Mouse (Mus musculus): ENCODE data around the gene Tjap1.

Gene Tjap1

DNA sequence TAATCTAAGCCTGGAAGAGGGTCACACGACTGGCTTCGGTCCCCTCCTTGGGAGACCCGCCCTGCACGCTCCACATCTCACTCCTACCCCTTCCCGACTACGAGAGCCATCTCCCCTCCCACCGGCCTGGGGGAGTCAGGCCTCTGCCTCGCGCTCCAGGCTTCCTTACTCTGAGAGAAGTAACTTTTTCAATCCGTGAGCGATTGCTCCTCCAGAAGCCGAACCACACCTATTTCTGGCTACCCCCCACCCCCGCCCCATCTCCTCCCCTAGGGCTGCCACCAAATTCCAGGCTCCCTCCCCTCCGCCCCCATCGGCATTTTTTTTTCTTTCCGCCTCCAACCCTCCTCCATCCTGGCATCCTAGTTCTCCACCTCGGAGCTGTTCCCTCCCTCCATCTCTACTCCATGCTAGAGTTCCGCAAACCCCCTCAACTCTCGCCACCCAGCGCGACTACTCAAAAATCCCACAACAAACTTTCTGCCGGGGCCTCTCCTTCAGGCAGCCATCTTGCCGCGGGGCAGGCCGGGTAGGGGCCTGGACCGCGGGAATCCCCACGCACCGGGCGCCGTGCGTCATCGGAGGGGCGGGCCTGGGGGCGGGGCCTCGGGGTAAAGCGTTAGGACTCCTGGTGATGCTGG is at the start of gene Tjap1:
TSS of gene Tjap1 (minus strand) at position 544 of the 641 bp plus-strand sequence.
- DNase-seq (ENCODE audit: low spot score), result peak; percentile 82

GRCm38 (mm10) chr17:46328723-46329122 is 45.9 kb upstream of the Tjap1 start:
- no peak for DNase-seq (ENCODE audit: low spot score)

DNA sequence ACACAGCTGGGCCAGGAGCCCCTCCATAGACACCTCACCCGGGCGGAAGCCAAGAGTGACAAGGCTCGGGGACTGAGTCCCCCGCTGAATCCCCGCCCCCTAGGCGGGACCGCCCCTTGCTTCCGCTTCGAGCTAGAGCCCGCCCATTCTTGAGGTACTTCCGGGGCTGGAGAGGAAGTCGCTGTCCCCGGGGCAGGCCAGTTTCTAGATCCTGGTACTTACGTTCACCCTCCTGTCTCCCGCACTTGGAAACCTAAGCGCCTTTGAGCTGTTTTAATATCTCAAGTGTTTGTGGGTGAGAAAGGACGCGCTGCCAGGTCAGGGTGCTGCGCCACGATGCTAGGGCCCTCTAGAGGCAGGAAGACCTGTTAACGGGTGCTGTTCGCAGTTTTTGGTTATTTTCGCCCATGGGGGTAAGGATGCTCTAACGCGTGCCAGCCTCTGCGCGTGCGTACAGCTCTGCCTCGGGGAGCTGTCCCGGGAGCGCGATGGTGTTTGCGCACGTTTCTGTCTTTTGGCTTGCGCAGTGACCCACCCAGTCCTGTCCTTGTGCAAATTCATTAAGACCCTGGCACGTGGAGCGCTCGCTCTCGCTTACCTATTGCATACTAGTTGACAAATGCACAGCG is 45.2 kb upstream of the Tjap1 start, which contains the start of gene Abcc10:
TSS of gene Abcc10 (minus strand) at position 447 of the 629 bp plus-strand sequence.
- peak; percentile 96 for DNase-seq (ENCODE audit: low spot score)

DNA sequence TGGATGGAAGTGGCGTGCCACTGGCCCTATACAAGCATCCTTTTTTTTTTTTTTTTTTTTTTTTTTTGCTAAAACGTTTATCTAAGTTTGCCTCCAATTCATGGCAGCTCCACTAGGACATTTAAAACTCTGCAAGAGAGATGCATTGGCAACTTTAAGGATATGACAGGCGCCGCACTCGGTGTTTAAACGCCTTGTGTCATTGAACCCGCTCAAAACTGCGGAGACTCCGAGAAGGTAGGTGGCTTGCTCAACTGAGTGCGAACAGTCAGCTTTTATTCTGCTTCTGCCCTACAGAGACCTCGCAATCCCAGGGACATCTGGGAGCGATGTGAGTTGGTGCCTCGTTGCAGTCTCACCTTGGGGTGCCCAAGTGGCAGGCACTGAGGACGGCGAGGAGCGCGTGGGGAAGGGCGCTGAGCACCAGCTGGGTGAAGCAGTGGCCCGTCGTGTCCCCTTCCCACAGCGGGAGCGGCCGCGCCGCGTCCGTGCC is 44.6 kb upstream of the Tjap1 start:
- peak; percentile 38 for DNase-seq (ENCODE audit: low spot score)

- no peak for DNase-seq (ENCODE audit: low spot score)
Measured at GRCm38 (mm10) chr17:46322046-46322823, 39.4 kb upstream of the Tjap1 start.

GRCm38 (mm10) chr17:46320492-46320891 is 37.7 kb upstream of the Tjap1 start:
- no peak for DNase-seq (ENCODE audit: low spot score)

- no peak for DNase-seq (ENCODE audit: low spot score)
Measured at GRCm38 (mm10) chr17:46315813-46316212, 33.0 kb upstream of the Tjap1 start.

DNA sequence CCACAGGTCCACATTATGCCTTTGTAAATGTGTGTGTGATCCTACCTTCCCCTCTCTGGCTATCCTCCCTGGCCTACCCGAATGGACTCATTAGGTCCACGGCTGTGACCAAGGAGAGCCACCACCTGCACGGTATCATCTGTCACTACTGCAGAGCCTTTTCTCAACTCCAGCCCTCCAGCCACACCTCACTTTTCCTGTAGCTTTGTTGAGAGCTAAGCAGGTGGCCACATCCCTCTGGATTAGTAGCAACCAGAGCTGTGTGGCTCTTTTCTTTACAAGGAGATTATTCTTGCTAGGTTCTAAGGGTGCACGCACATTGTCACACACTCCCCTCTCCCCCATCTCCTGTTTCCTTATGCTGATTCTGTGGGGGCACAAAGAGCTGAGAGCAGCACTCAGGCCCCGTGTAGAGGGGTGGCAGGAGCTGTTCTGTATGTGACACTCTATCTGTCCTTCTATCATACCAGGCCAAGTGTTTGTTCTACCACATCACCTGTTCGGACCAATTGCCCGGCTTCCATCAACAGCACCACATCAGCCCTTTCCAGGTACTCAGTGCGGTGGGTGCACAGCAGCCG is 30.4 kb upstream of the Tjap1 start:
- no peak for DNase-seq (ENCODE audit: low spot score)

DNA sequence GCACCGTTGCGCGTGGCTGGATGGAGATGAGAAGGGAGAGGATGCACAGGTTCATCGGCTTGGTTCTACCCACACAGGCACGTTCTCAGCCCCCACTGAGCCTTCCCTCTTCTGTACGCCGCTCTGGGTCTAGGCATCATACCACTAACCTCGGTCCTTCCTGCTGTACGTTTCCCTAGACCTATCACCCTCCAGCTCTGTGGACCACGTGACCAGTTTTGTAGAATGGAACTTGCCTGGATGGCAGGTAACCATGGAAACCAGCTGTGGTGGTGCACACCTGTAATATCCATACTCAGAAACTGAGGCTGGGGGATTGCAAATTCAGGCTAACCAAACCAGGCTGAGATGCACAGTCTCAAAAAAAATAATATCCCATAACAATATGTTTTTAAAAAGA is 27.7 kb upstream of the Tjap1 start:
- DNase-seq (ENCODE audit: low spot score), result no peak

DNA sequence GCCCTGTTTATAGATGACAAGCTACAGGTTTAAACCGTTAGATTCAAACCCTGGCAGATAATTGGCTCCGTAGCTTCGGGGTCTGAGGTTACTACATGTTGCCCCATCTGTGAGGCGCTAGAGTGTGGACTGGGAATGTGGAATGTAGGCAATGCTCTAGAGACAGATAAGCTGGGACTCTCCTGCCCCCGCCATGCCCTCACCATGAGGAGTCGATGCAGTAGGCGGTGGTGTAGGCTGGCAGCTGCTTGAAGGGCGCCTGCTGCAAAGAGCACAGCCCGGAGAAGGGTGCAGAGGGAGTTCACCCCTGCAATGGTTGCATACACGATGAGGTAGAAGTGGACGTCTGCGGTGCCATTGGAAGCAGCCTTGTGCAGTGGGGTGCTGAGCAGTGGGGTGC is 27.0 kb upstream of the Tjap1 start:
- no peak for DNase-seq (ENCODE audit: low spot score)

DNA sequence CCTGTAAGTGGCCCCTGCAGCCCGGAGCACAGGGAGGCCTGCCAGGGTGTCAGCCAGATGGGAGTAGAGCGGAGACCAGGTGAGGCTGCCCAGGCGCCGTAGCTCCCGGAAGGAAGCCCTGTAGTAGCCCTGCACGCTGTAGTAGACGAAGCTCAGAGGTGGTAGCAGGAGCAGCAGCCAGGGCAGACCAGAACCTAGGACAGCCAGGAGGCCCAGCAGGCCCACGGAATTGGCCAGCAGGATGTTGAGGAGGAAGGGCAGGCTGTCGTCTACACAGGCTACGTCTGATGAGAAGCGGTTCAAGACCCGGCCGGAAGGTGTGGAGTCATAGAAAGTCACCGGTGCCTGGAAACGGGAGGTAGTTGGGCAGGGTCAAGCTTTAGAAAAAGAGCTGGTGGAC is 24.1 kb upstream of the Tjap1 start:
- DNase-seq (ENCODE audit: low spot score), result no peak

- DNase-seq (ENCODE audit: low spot score), result no peak
Measured at GRCm38 (mm10) chr17:46304184-46304583, 21.4 kb upstream of the Tjap1 start.

GRCm38 (mm10) chr17:46301892-46302291 is 19.1 kb upstream of the Tjap1 start:
- DNase-seq (ENCODE audit: low spot score), result no peak

- peak; percentile 97 for DNase-seq (ENCODE audit: low spot score)
Measured at GRCm38 (mm10) chr17:46298220-46298913, 15.5 kb upstream of the Tjap1 start.

GRCm38 (mm10) chr17:46297364-46298219 is 14.8 kb upstream of the Tjap1 start, which contains the start of gene Dlk2:
TSS of gene Dlk2 (plus strand) at chr17:46297421.
- DNase-seq (ENCODE audit: low spot score), result peak; percentile 48

- DNase-seq (ENCODE audit: low spot score), result no peak
Measured at GRCm38 (mm10) chr17:46297028-46297363, 14.2 kb upstream of the Tjap1 start.

GRCm38 (mm10) chr17:46296601-46297000 is 13.8 kb upstream of the Tjap1 start:
- no peak for DNase-seq (ENCODE audit: low spot score)

GRCm38 (mm10) chr17:46287678-46288095 is 4.9 kb upstream of the Tjap1 start:
- no peak for DNase-seq (ENCODE audit: low spot score)

- no peak for DNase-seq (ENCODE audit: low spot score)
Measured at GRCm38 (mm10) chr17:46285407-46285806, 2.6 kb upstream of the Tjap1 start.

DNA sequence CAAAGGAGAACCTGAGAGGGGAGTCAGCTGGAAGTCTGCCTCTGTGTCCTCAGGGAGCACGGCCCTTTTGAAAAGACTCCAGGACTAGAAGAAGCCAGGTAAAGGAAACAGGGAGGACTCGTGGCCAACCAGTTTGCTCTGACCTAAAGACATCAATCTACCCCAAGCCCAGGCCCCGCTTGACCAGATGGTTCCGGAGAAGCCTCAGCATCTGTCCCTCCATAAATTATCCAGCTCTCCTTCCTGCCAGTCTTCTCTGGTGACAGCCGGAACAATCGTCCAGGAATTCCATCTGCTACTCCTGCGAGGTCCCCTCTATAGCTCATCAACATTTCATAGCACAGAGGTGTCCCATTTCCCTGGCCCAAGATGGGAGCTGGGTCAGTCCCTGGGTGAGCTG is 1.8 kb upstream of the Tjap1 start:
- DNase-seq (ENCODE audit: low spot score), result peak; percentile 39

DNA sequence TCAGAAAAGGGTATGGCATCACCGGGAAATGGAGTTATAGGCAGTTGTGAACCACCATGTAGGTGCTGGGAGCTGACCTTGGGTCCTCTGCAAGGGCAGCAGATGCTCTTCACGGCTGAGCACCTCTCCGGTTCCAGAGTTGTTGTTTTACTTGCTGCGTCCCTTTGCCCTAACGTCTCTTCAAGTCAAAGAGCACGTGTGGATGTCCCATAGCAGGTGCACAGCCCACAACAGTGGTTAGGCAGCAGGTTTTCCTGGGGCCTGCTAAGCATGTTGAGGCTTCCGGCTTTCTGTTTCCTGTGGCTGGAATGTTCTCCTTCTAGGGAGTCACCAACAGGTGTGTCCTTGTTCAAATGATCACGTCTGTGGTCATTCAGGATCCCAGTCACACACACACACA is 1.1 kb upstream of the Tjap1 start:
- DNase-seq (ENCODE audit: low spot score), result no peak
